Mouse (Mus musculus) C2C12 (cell line): ENCODE measurements at regions not wholly inside any gene's neighbourhood (a gene's known extent, or its start where the extent isn't known, plus 50 kb on each side); places are given as distances from the start of the nearest gene placed in this dataset.

Experiments used
- H3K27me3 ChIP-seq: one replicate; pipeline ENCODE4 v1.6.1; 2011; ENCODE audit not compliant: control insufficient read depth, insufficient read depth, insufficient read length
- H3K36me3 ChIP-seq: one replicate; pipeline ENCODE4 v1.6.1; 2011; ENCODE audit not compliant: control insufficient read depth, insufficient read depth
- H3K4me3 ChIP-seq: one replicate; pipeline ENCODE4 v1.5.1; 2011; ENCODE audit warnings: mild to moderate bottlenecking, control low read depth; ENCODE audit not compliant: poor library complexity, insufficient read depth, severe bottlenecking
- H3K79me2 ChIP-seq: one replicate; pipeline ENCODE4 v1.6.1; 2011; ENCODE audit not compliant: control insufficient read depth, insufficient read depth
- H3K79me3 ChIP-seq: one replicate; pipeline ENCODE4 v1.6.1; 2011; ENCODE audit warnings: low read depth, control low read depth
- H3ac ChIP-seq: one replicate; pipeline ENCODE3; 2011; ENCODE audit warnings: low read depth; ENCODE audit not compliant: control insufficient read depth, insufficient read length
- CEBPB ChIP-seq: IDR thresholded peaks from one replicate; pipeline ENCODE4 v1.6.1; 2011; ENCODE audit warnings: low read depth, mild to moderate bottlenecking, control low read depth, moderate library complexity
- CTCF ChIP-seq: IDR thresholded peaks from one replicate; pipeline ENCODE4 v1.5.1; 2011; ENCODE audit not compliant: control insufficient read depth, insufficient read depth, insufficient read length
- FOSL1 ChIP-seq: IDR thresholded peaks from one replicate; pipeline ENCODE4 v1.8.0; 2011; ENCODE audit warnings: mild to moderate bottlenecking, low read length; ENCODE audit not compliant: poor library complexity, insufficient read depth, severe bottlenecking
- MAX ChIP-seq: IDR thresholded peaks from one replicate; pipeline ENCODE4 v1.6.1; 2011; ENCODE audit warnings: mild to moderate bottlenecking, control low read depth
- MYOD1 ChIP-seq: IDR thresholded peaks from one replicate; pipeline ENCODE4 v1.6.1; 2011; ENCODE audit warnings: low read depth; ENCODE audit not compliant: control insufficient read depth, insufficient read length
- MYOG ChIP-seq: IDR thresholded peaks from one replicate; pipeline ENCODE4 v1.6.1; 2011; ENCODE audit not compliant: control insufficient read depth, insufficient read length; ENCODE audit errors: extremely low read depth
- USF1 ChIP-seq: IDR thresholded peaks from one replicate; pipeline ENCODE4 v1.6.1; 2011; ENCODE audit warnings: low read depth, mild to moderate bottlenecking, control low read depth, moderate library complexity

GRCm38 (mm10) chr5:54622733-54623132 lies 624.4 kb downstream of the Stim2 start:
- H3K79me2 ChIP-seq, result no peaks in the 10 kb centered on the region
- H3K4me3 ChIP-seq, result no peak overlapping the region
- no peak overlapping the region for H3ac ChIP-seq
- H3K79me3 ChIP-seq, result no peaks in the 10 kb centered on the region
- H3K36me3 ChIP-seq, result no peaks in the 10 kb centered on the region
- TF ChIP-seq MYOD1 (no peak), USF1 (no peak), CEBPB (no peak), MYOG (no peak), FOSL1 (no peak), CTCF (no peak), MAX (no peak)
- no peaks in the 10 kb centered on the region for H3K27me3 ChIP-seq

GRCm38 (mm10) chr5:54632281-54632680 lies 634.0 kb downstream of the Stim2 start:
- no peaks in the 10 kb centered on the region for H3K79me2 ChIP-seq
- no peak overlapping the region for H3ac ChIP-seq
- H3K79me3 ChIP-seq, result no peaks in the 10 kb centered on the region
- H3K36me3 ChIP-seq, result no peaks in the 10 kb centered on the region
- H3K4me3 ChIP-seq, result no peak overlapping the region
- H3K27me3 ChIP-seq, result no peaks in the 10 kb centered on the region
- TF ChIP-seq MYOG, result no peak
- TF ChIP-seq MYOD1, result no peak
- no peak for TF ChIP-seq MAX
- no peak for TF ChIP-seq USF1
- no peak for TF ChIP-seq CEBPB
- no peak for TF ChIP-seq CTCF
